Mouse (Mus musculus): Measurements from ENCODE around the gene Olfr1270.
"Not testable (repeated sequence)": the region's sequence is repeated elsewhere in the genome, so short reads cannot be mapped to it uniquely, and the experiment has no call there.

The Olfr1270 gene

DNA sequence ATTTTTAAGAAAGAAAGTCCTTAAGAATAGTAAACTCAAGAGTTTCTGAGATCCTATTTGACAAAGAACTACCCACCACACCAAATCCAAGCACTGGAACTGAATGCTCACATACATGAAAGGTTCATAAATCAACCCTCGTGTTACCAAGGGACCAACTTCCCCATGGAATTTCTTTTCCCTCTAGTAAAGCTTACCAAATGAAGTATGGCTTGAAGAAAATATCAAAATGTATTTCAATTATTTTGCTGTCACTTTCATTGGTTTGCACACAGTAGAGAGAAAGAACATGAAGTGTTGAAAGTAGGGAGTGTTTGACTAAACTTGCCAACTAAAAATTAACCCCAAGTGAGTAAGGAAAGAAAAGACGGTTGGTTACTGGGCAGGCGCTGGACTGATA, at the start of gene Olfr1270:
Gene Olfr1270 (minus strand): TSS at position 101 of the 400 bp plus-strand sequence.
- no peak for DNase-seq (ENCODE audit: low spot score)

DNA sequence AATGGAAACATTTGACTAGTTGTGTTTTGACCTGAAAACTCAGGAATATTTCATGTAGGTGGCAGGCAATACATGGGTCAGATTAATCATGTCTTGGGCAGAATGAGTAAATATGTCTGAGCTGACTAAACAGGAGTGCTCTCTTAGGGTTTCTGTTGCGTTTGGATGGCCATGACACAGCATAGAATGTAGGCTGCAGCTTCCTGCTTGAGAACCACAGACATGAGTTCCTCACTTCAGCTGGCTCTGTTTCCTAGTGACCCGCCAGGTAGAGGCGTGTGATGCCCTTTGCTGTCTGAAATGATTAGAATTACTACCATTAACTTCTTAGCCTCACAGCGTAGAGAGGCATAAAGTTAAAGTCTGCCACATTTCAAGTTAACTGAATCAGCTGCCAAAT, 46.7 kb upstream of the Olfr1270 start:
- not testable (repeated sequence) for DNase-seq (ENCODE audit: low spot score)

DNA sequence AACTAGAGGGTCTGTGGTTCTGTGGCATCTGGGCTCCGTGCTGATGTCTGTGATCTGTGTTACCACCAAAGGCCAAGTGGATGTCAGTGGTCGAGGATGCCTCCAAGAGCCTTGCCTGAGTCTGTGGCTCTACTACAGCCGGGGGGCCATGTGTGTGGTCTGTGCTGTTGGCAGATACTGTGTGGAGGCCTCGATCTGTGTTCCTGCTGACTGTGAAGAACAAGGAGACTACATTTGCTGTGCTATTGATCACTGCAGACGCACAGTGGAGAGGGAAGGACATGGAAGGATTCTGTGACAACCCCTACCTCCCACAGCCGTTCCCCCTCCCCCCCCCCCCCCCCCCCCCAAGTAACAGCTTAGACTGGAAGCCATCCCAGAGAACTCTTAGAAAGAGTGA, 42.4 kb upstream of the Olfr1270 start:
- DNase-seq (ENCODE audit: low spot score): not testable (repeated sequence)

DNA sequence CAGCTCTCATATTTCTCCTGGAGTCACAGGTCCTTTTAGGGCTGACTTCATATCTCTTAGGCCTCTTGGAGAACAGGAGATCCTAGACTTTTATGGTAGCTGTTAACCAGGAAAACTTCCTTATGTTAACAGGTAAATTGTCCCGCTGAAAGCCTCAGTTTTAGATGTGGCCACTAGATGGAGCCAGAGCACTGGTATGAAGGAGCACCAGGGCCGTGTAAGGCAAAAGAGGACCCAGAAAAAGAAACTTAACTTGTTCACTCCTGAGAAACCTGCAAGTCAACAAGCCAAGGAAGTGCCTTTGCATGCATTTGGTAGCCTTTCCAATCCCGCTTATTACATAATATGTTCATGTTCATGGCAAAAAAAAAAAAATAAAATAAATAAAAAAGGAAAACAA, 41.9 kb upstream of the Olfr1270 start:
- DNase-seq (ENCODE audit: low spot score): not testable (repeated sequence)

DNA sequence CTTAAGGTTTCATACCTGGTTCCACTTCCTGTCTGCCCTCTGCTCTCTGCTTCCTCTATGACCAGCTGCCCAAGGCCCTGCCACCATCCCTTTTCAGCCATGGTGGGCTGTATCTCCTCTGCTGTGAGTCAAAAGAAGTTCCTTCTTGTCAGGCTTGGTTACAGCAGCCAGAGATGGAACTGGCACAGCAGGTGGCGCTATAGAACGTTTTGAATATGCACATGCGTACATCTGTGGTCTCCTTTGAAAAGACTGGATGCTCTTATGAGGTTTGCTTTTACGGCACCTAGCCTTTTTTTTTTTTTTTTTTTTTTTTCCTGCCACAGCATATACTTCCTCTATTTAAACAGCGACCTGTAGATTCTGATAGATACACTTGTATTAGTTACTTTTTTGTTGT, 34.2 kb upstream of the Olfr1270 start:
- not testable (repeated sequence) for DNase-seq (ENCODE audit: low spot score)

DNA sequence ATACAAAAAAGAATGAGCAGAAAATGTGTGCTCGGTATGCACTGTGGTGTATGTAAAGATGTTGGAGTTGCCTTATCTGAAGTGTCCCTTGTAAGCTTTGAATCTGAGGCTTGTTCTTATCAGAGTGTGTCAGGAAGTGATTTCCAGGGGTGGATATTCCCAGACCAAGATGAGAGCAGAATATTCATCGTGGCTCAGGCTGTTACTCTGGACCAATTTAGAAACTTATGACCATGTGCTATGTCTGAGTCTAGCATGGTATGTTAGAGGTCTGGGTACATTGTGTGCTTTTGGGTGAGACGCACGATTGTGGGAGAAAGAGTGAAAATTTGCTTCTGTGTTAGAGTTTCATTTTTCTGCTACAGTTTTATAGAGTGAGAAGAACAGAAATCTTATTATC, 33.2 kb upstream of the Olfr1270 start:
- not testable (repeated sequence) for DNase-seq (ENCODE audit: low spot score)

DNA sequence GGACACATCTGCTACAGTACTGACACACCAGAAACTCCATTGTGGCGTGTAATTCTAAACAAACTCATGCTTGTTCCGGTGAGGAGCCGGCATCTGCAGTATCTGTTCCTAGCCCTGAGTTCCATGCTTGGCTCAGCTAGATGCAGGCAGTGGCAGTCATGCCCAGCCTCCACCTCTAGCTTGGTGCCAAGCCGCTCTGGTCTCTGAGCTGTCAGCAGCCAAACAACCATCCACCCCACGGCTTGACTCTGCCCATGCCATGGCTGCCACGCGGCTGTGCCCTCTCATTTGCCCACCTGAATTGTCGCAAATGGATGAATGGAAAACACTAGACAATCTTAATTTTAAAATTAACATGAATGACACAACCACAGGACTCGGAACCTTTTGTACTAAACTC, 1.0 kb upstream of the Olfr1270 start:
- DNase-seq (ENCODE audit: low spot score): no peak

DNA sequence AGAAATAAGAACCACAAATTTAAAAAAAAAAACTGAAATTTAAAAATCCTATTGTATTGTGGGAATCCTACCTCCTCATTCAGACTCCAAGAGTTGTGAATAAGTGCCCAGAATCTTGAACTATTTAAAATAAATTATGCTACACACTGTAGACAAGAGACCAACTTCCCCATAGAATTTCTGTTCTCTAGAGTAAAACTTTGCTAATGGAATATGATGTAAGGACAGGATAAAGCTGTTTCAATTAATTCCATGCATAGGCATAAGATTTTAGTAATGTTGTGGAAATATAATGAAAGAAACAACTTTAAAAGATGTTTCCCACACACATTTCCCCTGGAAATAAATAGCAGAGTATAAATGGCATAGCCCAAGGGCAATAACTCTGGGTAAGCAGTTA, 10.7 kb downstream of the Olfr1270 start, which contains the start of gene Olfr32:
Gene Olfr32 (minus strand): TSS at position 101 of the 400 bp plus-strand sequence.
- no peak for DNase-seq (ENCODE audit: low spot score)

DNA sequence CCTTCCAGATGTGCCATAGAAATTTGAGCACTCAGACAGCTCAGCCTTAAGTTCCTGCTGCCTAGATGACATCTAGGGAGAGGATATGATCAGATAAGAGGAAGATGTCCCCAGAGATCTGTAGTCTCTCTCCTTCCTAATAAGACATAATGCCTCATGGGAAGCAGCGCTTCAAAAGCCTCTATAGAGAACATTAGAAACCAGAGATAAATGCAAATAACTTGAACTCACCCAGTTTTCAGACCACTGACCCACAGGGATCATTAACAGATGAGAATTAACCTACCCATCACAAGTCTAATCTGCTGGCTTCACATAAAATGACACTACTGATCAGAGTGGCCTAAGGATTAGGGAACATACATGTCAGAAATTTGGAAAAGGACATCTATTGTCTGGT, 31.6 kb downstream of the Olfr1270 start, which contains the start of gene Olfr1269:
Gene Olfr1269 (minus strand): TSS at position 101 of the 400 bp plus-strand sequence.
- no peak for DNase-seq (ENCODE audit: low spot score)
